Mouse (Mus musculus) ES-Bruce4 (cell line): ENCODE measurements around the gene Gm45716. TPM values are rescaled to one million over a fixed set of nuclear protein-coding genes. Genes with fewer than 3 reads are reported as not detected.

ENCODE experiments used
- H3K27ac ChIP-seq: 2 replicates; pipeline ENCODE4 v1.5.1; 2012; ENCODE audit warnings: low read length, inconsistent platforms; ENCODE audit not compliant: insufficient read depth
- H3K27me3 ChIP-seq: 2 replicates; pipeline ENCODE4 v1.6.1; 2012; ENCODE audit warnings: mild to moderate bottlenecking, low read length, inconsistent platforms; ENCODE audit not compliant: control insufficient read depth, poor library complexity, insufficient read depth, severe bottlenecking
- H3K36me3 ChIP-seq: 2 replicates; pipeline ENCODE4 v1.6.1; 2012; ENCODE audit warnings: inconsistent platforms, mild to moderate bottlenecking, low read length, moderate library complexity; ENCODE audit not compliant: control insufficient read depth, poor library complexity, insufficient read depth, severe bottlenecking
- H3K4me1 ChIP-seq: one replicate; pipeline ENCODE4 v1.8.1; 2011; ENCODE audit warnings: low read length; ENCODE audit not compliant: control insufficient read depth, insufficient read depth
- H3K4me3 ChIP-seq: 2 replicates; pipeline ENCODE4 v1.5.1; 2011; ENCODE audit warnings: low read depth, mild to moderate bottlenecking, low read length
- H3K9ac ChIP-seq: 2 replicates; pipeline ENCODE4 v1.6.1; 2012; ENCODE audit warnings: low read depth, mild to moderate bottlenecking, inconsistent platforms; ENCODE audit not compliant: poor library complexity, severe bottlenecking
- H3K9me3 ChIP-seq: replicated peaks from 2 replicates; pipeline ENCODE4 v1.6.1; 2012; ENCODE audit warnings: mild to moderate bottlenecking, low read length, inconsistent platforms; ENCODE audit not compliant: control insufficient read depth, poor library complexity, insufficient read depth, severe bottlenecking
- CTCF ChIP-seq: IDR thresholded peaks from one replicate; pipeline ENCODE4 v1.8.1; 2011; ENCODE audit warnings: low read depth, low read length
- EP300 ChIP-seq: IDR thresholded peaks from 2 replicates; pipeline ENCODE4 v1.6.1; 2011; ENCODE audit warnings: low read depth, low read length; ENCODE audit not compliant: insufficient read depth
- POLR2A ChIP-seq: IDR thresholded peaks from one replicate; pipeline ENCODE4 v1.8.1; 2011; ENCODE audit warnings: low read length; ENCODE audit not compliant: insufficient read depth
- polyA plus RNA-seq: library from polyadenylated mRNA; stranded (reverse); fragments of >200 nt; gene quantifications from 2 replicates; pipeline ENCODE4 v1.2.4, GENCODE M21; 2011; ENCODE audit warnings: low read depth; ENCODE audit not compliant: missing spikeins, insufficient read depth, insufficient read length

Gene Gm45716
- polyA plus RNA-seq, 1 experiment: 1.8 TPM

DNA sequence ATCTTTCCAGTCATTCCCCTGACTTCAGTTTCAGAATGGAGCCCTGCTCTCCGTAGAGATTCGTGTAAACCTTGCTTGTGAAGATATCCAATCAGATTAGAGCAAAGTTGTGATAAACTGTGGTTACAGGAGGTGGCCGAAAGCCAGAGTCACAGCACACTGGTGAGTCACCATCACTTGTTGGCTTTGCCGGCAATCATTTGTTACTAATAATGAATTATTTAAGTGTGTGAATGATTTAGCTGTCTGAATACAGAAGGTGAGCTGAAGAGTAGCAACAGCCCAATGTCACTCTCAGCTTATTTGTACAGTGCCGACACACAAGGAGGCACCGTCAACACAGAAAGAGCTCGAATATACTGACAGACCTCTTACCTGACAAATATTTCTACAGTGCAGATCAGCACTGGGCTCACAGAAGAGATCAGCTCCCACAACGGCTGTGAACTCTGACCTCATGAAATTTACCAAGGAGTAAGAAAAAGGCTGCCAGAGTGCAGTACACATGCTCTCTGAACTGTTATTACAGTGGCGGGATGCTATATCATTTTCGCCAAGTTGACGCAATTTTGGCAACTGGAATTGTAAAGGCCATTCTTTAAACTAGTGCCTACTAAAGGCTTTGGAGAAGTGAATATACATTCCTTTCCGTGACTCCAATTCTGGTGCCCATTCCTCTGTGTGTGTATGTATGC, 9.2 kb downstream of the Gm45716 start:
- Histone ChIP-seq H3K4me1 (no peaks in the 10 kb centered on the region), H3K9ac (no peak overlapping the region), H3K4me3 (no peak overlapping the region), H3K27ac (no peak overlapping the region), H3K9me3 (no peaks in the 10 kb centered on the region), H3K27me3 (no peaks in the 10 kb centered on the region), H3K36me3 (no peaks in the 10 kb centered on the region)
- TF ChIP-seq EP300 (no peak), CTCF (no peak), POLR2A (no peak)

DNA sequence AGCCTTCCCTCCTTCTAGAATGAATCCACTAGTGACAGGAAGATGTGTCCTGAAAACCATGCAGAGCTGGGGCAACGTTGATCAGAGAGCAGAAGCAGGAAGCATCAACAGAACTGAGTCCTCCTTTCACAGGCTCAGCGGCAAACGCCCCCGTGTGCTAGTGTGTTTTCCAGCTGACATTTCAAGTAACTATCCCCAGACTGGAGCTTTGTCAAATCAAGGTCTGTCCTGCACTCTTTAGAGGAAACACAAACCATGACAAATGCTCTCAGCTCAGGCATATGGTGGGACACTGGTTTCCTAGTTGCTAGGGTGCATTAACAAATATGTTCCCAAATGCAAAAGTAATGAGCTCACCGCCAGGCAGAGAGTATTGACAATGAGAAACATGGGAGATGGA, 10.6 kb downstream of the Gm45716 start:
- H3K9ac ChIP-seq: no peak overlapping the region
- no peaks in the 10 kb centered on the region for H3K9me3 ChIP-seq
- TF ChIP-seq POLR2A: no peak
- TF ChIP-seq CTCF: no peak
- TF ChIP-seq EP300: no peak
- H3K27me3 ChIP-seq: no peaks in the 10 kb centered on the region
- no peaks in the 10 kb centered on the region for H3K4me1 ChIP-seq
- H3K4me3 ChIP-seq: no peak overlapping the region
- H3K36me3 ChIP-seq: no peaks in the 10 kb centered on the region
- H3K27ac ChIP-seq: no peak overlapping the region

DNA sequence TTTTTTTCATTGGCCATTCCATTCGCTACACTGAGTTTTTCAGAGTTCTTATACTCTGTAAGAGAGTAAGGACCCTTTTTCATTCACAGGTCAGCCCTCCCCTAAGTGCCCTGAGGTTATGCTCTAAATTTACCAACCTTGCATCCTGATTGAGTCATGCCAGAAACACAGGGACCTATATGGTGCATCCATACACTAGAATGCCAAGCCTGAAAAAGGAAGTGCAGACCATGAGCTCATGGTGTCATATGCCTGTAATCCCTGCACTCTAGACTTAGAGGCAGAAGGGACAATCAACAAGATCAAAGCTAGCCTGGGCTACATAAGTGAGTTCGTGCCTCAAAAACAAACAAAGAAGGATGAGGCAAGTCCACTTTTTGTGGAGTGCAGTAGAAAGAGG, 13.3 kb downstream of the Gm45716 start:
- Histone ChIP-seq H3K36me3 (no peaks in the 10 kb centered on the region), H3K4me1 (no peaks in the 10 kb centered on the region), H3K27me3 (no peaks in the 10 kb centered on the region), H3K9me3 (no peaks in the 10 kb centered on the region), H3K9ac (no peak overlapping the region), H3K27ac (no peak overlapping the region), H3K4me3 (no peak overlapping the region)
- TF ChIP-seq EP300 (no peak), POLR2A (no peak), CTCF (no peak)

DNA sequence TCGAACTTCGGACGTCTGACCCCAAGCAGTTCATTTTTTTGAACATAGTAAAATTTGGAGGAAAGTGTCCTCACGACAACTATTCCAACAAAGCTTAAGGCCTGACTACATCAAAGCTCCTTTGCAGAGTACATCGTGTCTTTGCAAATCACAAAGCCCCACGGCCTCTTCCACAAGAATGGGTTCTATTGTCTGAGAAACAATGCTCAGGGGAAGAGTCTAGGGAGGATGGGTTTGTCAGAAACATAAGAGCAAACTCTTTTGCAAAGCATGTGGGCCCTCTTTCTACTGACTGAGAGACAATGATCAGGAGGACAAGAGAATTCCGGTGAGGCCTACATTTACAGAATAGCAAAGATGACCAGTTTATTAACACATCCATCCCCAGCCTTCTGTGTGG, 26.8 kb downstream of the Gm45716 start:
- H3K27ac ChIP-seq: no peak overlapping the region
- no peaks in the 10 kb centered on the region for H3K4me1 ChIP-seq
- no peak overlapping the region for H3K9ac ChIP-seq
- no peak overlapping the region for H3K4me3 ChIP-seq
- H3K36me3 ChIP-seq: no peaks in the 10 kb centered on the region
- TF ChIP-seq POLR2A: no peak
- TF ChIP-seq CTCF: no peak
- TF ChIP-seq EP300: no peak
- no peaks in the 10 kb centered on the region for H3K9me3 ChIP-seq
- H3K27me3 ChIP-seq: no peaks in the 10 kb centered on the region; the same call in 1 of the 2 replicates

DNA sequence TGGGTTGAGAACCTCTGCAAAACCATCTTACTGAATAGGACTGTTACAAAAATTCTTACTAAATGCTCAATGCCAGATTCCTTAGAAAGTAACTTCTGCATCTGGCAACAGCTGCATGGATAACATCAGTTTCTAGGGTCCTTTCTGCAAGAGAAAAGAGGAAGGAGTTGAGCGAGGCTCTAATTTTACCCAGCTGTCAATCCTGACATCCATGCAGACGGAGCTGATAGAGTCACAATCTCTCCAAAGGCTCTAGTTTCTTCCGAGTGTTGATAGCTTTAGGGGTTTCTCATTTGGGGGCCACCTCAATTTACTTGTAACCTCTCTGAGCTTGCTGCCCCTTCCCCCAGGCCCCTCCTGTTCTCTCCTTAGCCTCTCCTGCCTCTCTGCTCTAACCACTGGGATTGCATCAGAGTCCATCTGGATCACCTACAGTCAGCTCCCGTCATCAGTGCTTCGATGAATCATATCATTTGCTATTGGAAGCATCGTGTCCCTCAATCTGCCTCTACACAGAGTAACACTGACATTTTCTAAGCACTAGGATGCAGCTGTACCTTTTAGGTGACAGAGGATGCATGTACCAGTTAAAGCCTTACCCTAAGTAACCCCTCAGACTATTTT, 32.7 kb downstream of the Gm45716 start:
- H3K4me1 ChIP-seq: no peaks in the 10 kb centered on the region
- no peak overlapping the region for H3K27ac ChIP-seq
- no peak overlapping the region for H3K9ac ChIP-seq
- TF ChIP-seq EP300 (no peak), CTCF (no peak), POLR2A (no peak)
- H3K4me3 ChIP-seq: no peak overlapping the region
- no peaks in the 10 kb centered on the region; the same call in 1 of the 2 replicates for H3K27me3 ChIP-seq
- H3K9me3 ChIP-seq: no peaks in the 10 kb centered on the region
- H3K36me3 ChIP-seq: no peaks in the 10 kb centered on the region

DNA sequence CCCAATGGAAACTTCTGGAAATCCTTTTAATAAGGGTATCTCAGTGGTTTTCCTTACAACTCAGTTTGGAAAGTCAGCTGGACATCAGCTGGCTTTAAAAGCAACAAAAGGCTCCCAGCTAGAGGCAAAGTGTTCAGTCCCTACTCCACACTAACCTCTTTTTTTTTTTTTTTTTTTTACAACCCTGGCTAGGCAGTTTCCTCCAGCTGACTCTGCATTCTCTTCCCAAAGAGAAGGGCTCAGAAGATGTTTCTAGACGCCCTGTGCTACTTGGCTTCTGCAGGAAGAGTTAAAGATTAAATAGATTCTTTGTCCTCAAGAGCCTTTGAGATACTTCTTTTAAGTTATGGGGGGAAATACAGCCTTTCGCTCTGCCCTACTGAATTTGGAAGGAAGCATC, 33.3 kb downstream of the Gm45716 start:
- Histone ChIP-seq H3K36me3 (no peaks in the 10 kb centered on the region), H3K9ac (no peak overlapping the region), H3K27ac (no peak overlapping the region), H3K27me3 (no peaks in the 10 kb centered on the region; the same call in 1 of the 2 replicates), H3K4me1 (no peaks in the 10 kb centered on the region), H3K9me3 (no peaks in the 10 kb centered on the region), H3K4me3 (no peak overlapping the region)
- no peak for TF ChIP-seq CTCF
- TF ChIP-seq POLR2A: no peak
- TF ChIP-seq EP300: no peak
